Mouse (Mus musculus) kidney, embryonic 15.5 days (tissue): ENCODE results near the gene Tent5a. TPM values are rescaled to one million over a fixed set of nuclear protein-coding genes. Genes with fewer than 3 reads are reported as not detected.

ENCODE experiments used
- ATAC-seq: fragments of 200-750 bp; cut with Nextera tagmentation; replicated peaks from 2 replicates; pipeline ENCODE4 v1.8.0; 2017; ENCODE audit warnings: moderate TSS enrichment; ENCODE audit not compliant: low FRiP score
- H3K27ac ChIP-seq: fragments of 300-500 bp; sonication (generic); 2 replicates; pipeline ENCODE4 v1.5.1; 2015; ENCODE audit warnings: mild to moderate bottlenecking, inconsistent platforms
- H3K27me3 ChIP-seq: fragments of 300-500 bp; sonication (generic); 2 replicates; pipeline ENCODE4 v1.6.1; 2015; ENCODE audit warnings: inconsistent platforms
- H3K36me3 ChIP-seq: fragments of 300-500 bp; sonication (generic); 2 replicates; pipeline ENCODE4 v1.6.1; 2015; ENCODE audit warnings: inconsistent platforms
- H3K4me1 ChIP-seq: fragments of 300-500 bp; sonication (generic); 2 replicates; pipeline ENCODE4 v1.6.1; 2015; ENCODE audit warnings: inconsistent platforms
- H3K4me2 ChIP-seq: fragments of 300-500 bp; sonication (generic); 2 replicates; pipeline ENCODE4 v1.6.1; 2015; ENCODE audit warnings: moderate library complexity, mild to moderate bottlenecking, inconsistent platforms
- H3K4me3 ChIP-seq: fragments of 300-500 bp; sonication (generic); replicated peaks from 2 replicates; pipeline ENCODE4 v1.5.1; 2015; ENCODE audit warnings: mild to moderate bottlenecking, inconsistent platforms
- H3K9ac ChIP-seq: fragments of 300-500 bp; sonication (generic); 2 replicates; pipeline ENCODE4 v1.6.1; 2015; ENCODE audit warnings: mild to moderate bottlenecking, inconsistent platforms
- H3K9me3 ChIP-seq: fragments of 300-500 bp; sonication (generic); replicated peaks from 2 replicates; pipeline ENCODE4 v1.6.1; 2016; ENCODE audit warnings: inconsistent platforms
- WGBS: fragments of 180-500 bp; shearing (Covaris S2); methylation state at CpG from one replicate; pipeline ENCODE4 v1.1.7; 2015; ENCODE audit warnings: mixed read lengths; 5-methylcytosine and 5-hydroxymethylcytosine counted together
- polyA plus RNA-seq: library from polyadenylated mRNA; unstranded; fragments of >200 nt; fragmentation: Nextera tagmentation; extraction: Ambion mirVana; gene quantifications from 2 replicates; pipeline ENCODE4 v1.2.1, GENCODE M21; 2015

Tent5a gene
- polyA plus RNA-seq, 1 experiment from 2014 or later = 3.9 TPM

- H3K4me3 ChIP-seq = no peak overlapping the region
- WGBS = 88% methylated on average over 2 of the region's 2 CpGs
- H3K4me2 ChIP-seq = no peak overlapping the region
- H3K4me1 ChIP-seq = no peaks in the 10 kb centered on the region
- no peak overlapping the region for H3K27ac ChIP-seq
- no peak overlapping the region for H3K9ac ChIP-seq
- H3K36me3 ChIP-seq = no peaks in the 10 kb centered on the region
- H3K9me3 ChIP-seq = no peaks in the 10 kb centered on the region
- H3K27me3 ChIP-seq = no peaks in the 10 kb centered on the region
- ATAC-seq = no peak
Measured at GRCm38 (mm10) chr9:85274114-85274513, 53.0 kb downstream of the Tent5a start.

Other genes with a start within 250 kb of the Tent5a start
- gene Gm11114, start 14.6 kb downstream of the Tent5a start, polyA plus RNA-seq = not detected in 2 replicates